Mouse (Mus musculus): ENCODE measurements around the gene Cdcp1.

DNA sequence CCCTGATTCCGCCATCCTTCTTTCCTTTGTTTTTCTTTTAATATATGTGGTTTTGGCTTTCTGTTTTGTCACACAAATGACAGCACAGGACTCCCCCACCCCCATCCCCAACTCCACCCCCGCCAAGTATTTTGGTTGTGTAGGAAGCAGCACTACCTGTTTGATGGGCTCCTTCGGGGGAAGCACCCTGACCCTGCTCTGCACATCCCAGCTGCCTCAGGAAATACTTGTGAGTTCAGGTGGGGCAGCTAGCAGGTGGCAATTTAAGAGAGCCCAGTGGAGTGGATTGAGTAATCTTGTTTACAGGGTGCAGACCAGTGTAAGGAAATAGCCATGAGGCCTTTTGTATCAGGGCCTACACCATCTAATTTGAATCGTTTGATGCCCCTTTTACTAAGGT lies 14.0 kb upstream of the Cdcp1 start:
- TF ChIP-seq POLR2A (IDR thresholded peaks at IDR 0.05; ENCODE audit: control insufficient read depth, low read depth, low read length): no peak
- TF ChIP-seq CTCF (IDR thresholded peaks at IDR 0.05; ENCODE audit: control insufficient read depth, insufficient read depth, insufficient replicate concordance, low read depth, low read length): no peak

Measured in testis, adult 2 months (tissue).